Mouse (Mus musculus): ENCODE measurements around the gene Baz2a.

DNA sequence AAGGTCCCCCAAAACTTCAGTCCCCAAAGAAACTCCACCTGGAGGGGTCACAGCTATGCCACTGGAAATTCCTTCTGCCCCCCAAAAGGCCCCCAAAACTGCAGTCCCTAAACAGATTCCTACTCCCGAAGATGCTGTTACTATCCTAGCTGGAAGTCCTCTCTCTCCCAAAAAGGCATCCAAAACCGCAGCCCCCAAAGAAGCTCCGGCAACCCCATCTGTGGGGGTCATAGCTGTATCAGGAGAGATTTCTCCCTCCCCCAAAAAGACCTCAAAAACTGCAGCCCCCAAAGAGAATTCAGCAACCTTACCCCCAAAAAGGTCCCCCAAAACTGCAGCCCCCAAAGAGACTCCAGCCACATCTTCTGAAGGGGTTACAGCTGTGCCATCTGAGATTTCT is 48.9 kb upstream of the Baz2a start:
- TF ChIP-seq CTCF (conservative IDR thresholded peaks at IDR 0.05; ENCODE audit: low read length) = no peak
- TF ChIP-seq POU5F1 (IDR thresholded peaks at IDR 0.05; ENCODE audit: borderline replicate concordance, low read length) = no peak
